Mouse (Mus musculus) ES-E14 (cell line): Measurements from ENCODE around the gene Mansc1.

Experiments used
- CHD2 ChIP-seq: IDR thresholded peaks from 2 replicates; pipeline ENCODE4 v1.6.1; 2014; ENCODE audit warnings: mild to moderate bottlenecking, low read depth, low read length, inconsistent platforms
- HCFC1 ChIP-seq: IDR thresholded peaks from 2 replicates; pipeline ENCODE4 v1.6.1; 2012; ENCODE audit warnings: low read length, inconsistent platforms, borderline replicate concordance; ENCODE audit not compliant: insufficient read depth
- MAFK ChIP-seq: IDR thresholded peaks from 2 replicates; pipeline ENCODE4 v1.6.1; 2014; ENCODE audit warnings: mild to moderate bottlenecking, low read depth, low read length, inconsistent platforms; ENCODE audit not compliant: insufficient read depth
- ZC3H11A ChIP-seq: IDR thresholded peaks from 2 replicates; pipeline ENCODE4 v1.6.1; 2012; ENCODE audit warnings: low read depth, mild to moderate bottlenecking, inconsistent platforms, low read length, borderline replicate concordance

DNA sequence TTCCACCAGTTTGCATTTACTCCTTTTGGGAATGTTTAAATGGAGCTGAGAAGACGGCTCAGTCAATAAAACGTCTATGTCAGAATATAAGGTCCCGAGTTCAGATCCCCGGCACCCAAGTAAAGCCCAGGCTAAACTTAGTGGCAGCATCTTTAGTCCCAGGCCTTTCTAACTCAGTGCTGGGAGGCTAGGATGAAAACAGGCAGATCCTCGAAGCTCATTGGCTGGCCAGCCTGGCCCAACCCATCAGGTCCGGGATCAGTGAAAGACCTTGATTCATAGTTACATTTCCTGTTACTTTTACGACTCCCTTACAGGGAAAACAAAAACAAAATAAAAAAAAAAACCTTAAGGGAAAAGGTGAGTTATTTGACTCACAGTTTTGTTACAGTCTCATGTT, 31.2 kb downstream of the Mansc1 start:
- TF ChIP-seq HCFC1 (no peak), CHD2 (no peak), MAFK (no peak), ZC3H11A (no peak)
